Mouse (Mus musculus): ENCODE results near the gene Unc93b1. TPM values are rescaled to one million over a fixed set of nuclear protein-coding genes. Genes with fewer than 3 reads are reported as not detected.

Unc93b1 gene
- total RNA-seq (2014; fragmentation: Nextera tagmentation) (162 and 191 TPM in 2 replicates), total RNA-seq (2017) (205 and 220 TPM in 2 replicates)

- peak; percentile 71 for ATAC-seq (replicated peaks; ENCODE audit: poor library complexity, severe bottlenecking)
Observed at GRCm38 (mm10) chr19:3935032-3935895, at the start of gene Unc93b1. Unc93b1 (plus strand) TSS chr19:3935186.

DNA sequence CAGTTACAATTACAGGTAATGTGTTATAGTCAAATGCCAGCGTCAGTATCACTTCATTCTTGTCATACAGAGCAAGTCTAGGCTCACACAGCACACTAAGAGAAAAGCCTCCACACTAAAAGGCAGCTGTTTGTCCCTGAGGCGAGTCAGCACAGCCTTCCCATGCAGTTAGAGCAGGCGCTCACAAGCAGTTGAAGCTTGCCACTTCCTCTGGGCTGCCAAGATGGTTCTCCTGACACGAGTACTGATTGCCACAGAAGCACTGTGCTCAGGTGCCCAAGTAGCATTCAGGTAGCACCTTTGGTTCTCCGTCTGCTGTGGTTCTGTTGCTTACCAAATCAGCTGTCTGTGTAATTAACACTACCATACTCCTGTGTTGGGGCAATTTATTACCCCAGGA is 45.9 kb upstream of the Unc93b1 start:
- ATAC-seq (replicated peaks; ENCODE audit: poor library complexity, severe bottlenecking) = no peak

- no peak for ATAC-seq (replicated peaks; ENCODE audit: poor library complexity, severe bottlenecking)
Observed at GRCm38 (mm10) chr19:3890181-3890580, 44.8 kb upstream of the Unc93b1 start.

GRCm38 (mm10) chr19:3893545-3894116 is 41.4 kb upstream of the Unc93b1 start:
- ATAC-seq (replicated peaks; ENCODE audit: poor library complexity, severe bottlenecking) = no peak

GRCm38 (mm10) chr19:3894294-3894693 is 40.7 kb upstream of the Unc93b1 start:
- no peak for ATAC-seq (replicated peaks; ENCODE audit: poor library complexity, severe bottlenecking)

DNA sequence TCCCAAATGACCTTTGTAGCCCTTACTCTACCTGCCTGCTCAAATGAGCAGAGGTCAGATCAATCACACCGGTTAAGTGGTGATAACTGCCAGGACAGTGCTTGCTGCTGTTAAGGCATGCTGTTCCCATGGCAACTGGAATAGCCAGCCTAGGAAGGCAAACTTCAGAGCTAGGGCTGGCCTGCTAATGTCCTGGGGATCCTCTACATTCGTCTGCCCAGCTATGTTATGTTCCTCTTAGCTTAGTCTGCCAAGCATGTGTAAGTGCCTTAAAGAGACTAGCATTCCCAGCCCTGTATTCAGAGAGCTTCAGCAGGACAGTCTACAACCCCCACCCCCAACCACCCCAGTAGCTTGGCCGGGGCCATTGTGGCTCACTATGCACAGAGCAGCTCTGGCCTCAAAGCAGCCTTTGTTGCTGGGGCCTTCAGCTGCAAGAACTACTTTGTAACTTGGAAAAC is 39.8 kb upstream of the Unc93b1 start:
- no peak for ATAC-seq (replicated peaks; ENCODE audit: poor library complexity, severe bottlenecking)

DNA sequence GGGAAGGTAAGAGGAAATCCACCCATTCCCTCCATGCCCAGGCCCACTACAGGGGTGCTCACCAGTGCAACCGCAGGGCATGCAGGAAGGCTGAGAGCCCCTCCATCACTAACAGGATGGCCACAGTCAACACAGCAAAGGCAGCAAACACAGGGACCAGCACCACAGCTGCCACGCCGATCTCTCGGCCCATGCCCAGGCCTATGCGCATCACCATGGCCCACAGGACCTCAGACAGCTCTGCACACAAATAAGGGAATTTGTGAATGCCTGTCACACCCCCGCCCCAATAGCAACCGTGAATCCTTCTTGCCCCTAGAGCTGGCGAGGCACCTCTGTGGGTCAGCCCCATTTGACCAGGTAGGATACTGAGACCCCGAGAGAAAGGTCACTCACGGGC is 38.8 kb upstream of the Unc93b1 start:
- no peak for ATAC-seq (replicated peaks; ENCODE audit: poor library complexity, severe bottlenecking)

DNA sequence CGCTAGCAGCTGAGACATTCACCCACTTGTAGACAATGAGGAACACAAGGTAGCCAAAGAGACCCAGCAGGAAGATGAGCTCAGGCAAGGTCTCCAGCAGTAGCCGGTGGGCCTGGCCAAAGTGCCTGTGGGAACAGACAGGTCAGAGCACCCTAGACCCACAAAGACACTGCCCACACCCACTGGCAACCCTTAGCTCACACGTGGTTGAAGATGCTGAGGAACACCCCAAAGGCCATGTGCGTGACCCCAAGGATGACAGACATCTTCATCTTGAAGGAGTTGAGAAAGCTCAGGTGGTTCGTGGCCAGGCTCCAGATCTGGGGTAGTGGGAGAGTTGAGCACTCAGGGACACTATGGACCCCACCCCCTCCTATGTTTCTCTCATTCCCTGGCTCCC is 37.4 kb upstream of the Unc93b1 start:
- ATAC-seq (replicated peaks; ENCODE audit: poor library complexity, severe bottlenecking) = no peak

DNA sequence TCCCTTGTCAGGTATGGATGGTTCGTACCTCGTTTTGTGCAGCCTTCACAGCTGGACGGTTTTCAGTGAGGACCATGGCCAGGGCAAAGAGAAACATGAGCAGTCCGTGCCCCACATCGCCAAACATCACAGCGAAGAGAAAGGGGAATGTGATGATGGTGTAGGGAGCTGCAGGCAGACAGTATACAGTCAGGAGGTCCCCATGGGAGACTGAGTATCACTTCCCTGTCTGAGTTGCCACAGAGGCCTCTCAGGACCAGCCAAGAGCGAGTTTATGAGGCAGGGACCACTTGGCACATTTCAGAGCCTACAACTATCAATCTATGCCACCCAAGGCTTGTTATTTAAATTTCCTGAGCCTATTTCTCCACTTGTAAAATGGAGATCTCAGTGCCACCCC is 36.0 kb upstream of the Unc93b1 start:
- ATAC-seq (replicated peaks; ENCODE audit: poor library complexity, severe bottlenecking) = peak; percentile 80

GRCm38 (mm10) chr19:3899618-3900017 is 35.4 kb upstream of the Unc93b1 start:
- no peak for ATAC-seq (replicated peaks; ENCODE audit: poor library complexity, severe bottlenecking)

DNA sequence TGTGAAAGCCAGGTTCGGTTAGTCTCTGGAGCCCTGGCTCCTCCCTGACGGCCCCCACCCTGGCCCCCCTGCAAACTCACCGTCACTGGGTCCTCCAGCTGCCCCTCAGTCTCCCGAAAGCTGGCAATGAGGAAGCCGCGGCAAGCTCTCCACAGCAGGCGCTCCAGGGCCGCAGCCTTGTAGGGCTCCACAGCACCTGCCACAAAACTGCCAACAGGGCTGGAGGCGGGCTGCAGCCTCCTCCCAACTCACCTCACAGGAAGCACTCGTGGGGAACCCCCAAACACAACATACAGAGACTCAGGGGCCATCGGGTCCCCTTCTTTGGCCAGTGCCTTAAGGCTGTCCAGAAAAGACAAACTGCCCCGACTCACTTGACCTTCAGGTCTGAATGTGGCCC is 32.0 kb upstream of the Unc93b1 start:
- ATAC-seq (replicated peaks; ENCODE audit: poor library complexity, severe bottlenecking) = no peak

GRCm38 (mm10) chr19:3903648-3904362 is 31.2 kb upstream of the Unc93b1 start:
- ATAC-seq (replicated peaks; ENCODE audit: poor library complexity, severe bottlenecking) = no peak

- no peak for ATAC-seq (replicated peaks; ENCODE audit: poor library complexity, severe bottlenecking)
Observed at GRCm38 (mm10) chr19:3904363-3904675, 30.7 kb upstream of the Unc93b1 start.

DNA sequence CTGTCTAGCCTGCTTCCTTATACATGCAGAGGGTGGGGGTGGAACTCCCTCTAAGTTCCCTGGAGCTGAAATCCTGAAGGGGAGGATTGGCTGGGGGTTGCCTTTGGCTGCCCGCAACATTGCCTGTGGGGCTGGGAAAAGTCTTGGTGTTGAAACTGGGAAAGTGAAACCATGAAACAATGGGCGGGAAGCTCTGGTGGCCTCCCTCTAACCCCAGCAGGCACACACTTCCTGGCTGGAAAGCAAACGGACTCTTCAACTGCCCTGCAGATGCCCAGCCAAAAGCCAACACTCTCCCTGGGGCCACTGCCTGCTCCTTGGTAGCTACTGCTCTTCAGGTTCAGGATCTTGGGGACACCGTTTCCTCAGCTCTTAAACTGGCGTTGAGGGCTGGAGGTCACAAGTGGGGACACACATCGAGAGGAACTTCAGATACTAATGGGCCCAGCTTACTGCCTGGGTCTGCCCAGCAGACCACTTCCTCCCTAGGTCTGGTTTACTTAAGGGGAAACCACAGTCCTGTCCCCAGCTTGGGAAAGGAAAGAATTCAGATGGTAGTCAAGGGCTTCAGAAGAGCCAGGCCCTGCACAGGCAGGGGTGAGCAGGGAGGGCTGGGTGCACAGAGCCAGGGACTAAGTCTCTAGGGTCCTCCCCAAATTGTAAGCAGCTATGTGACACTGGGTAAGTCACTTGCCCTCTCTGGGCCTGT is 29.6 kb upstream of the Unc93b1 start:
- ATAC-seq (replicated peaks; ENCODE audit: poor library complexity, severe bottlenecking) = peak; percentile 66

DNA sequence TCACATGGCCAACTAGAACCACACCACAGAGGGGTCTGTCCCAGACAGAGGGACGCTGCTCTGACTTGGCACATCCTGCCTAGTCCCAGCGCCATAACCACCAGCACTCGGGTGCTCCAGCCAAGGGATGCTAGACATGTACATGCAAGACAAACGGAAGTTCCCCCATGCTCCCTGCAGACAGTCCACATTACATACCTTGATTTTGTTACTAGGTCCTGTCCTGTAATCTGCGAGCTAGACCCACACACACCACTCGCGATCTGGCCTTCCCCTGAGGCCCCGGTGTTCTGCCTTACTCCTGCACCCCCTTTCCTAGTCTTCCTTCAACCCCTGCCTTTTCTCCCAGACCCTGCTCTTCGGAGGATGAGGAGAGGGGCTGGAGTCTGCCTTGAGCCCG is 28.7 kb upstream of the Unc93b1 start:
- no peak for ATAC-seq (replicated peaks; ENCODE audit: poor library complexity, severe bottlenecking)

GRCm38 (mm10) chr19:3906795-3907786 is 27.9 kb upstream of the Unc93b1 start, which contains the start of gene Tcirg1:
Tcirg1 (minus strand) TSS chr19:3907133.
- ATAC-seq (replicated peaks; ENCODE audit: poor library complexity, severe bottlenecking) = peak; percentile 40

DNA sequence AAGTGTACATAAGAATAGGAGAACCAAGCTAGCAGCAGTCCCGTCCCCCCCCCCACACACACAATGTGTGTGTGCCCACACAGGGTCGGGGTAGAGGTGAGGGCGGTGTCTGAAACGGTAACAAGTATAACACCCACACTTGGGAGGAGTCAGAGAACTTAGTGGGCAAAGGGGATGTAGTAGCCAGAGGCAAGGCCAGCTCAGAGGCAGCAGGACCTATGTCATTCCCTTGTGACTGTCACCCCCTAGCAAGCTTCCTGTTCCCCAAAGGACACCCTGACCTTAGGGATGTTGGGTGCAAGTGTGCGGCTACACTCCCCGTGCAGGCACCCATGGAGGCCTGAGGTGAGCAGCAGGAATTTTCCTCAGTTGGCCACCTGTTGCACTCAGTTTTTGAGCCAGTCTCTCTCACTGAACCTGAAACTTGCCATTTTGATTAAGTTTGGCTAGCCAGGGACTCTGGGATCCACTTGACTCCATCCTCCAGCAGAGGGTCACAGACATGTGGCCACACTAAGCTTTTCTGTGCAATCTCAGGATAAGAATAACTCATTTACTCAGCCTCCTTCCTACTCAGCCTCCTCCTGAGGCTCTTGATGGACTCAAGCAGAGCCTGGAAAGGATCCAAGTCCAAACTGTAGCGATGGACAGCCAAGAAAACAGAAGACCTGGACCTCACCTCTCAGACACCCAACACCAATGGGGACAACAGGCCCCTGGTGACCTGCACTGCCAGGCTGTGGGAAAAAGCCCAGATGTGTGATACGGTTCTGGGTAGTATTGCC is 26.9 kb upstream of the Unc93b1 start:
- ATAC-seq (replicated peaks; ENCODE audit: poor library complexity, severe bottlenecking) = no peak

DNA sequence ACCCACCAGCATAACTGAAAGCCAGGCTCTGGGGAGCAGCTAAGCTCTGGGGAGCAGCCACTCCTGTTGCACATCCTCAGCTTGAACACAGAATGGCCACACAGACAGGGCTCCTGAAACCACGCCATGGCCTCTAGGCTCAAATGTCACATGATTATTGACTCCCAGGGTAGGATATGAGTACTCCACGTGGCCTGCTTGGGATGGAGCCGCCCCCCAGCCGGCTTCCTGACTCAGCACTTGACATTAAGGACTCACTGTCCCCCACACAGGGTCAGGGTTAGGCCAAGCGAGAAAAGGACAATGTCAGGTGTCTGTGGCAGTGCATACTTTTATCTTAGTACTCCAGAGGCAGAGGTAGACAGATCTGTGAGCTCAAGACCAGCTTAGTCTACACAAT is 24.8 kb upstream of the Unc93b1 start:
- no peak for ATAC-seq (replicated peaks; ENCODE audit: poor library complexity, severe bottlenecking)
